Comparison of ENCODE assay signal across 9 mouse cellular contexts in the genomic region with DNA sequence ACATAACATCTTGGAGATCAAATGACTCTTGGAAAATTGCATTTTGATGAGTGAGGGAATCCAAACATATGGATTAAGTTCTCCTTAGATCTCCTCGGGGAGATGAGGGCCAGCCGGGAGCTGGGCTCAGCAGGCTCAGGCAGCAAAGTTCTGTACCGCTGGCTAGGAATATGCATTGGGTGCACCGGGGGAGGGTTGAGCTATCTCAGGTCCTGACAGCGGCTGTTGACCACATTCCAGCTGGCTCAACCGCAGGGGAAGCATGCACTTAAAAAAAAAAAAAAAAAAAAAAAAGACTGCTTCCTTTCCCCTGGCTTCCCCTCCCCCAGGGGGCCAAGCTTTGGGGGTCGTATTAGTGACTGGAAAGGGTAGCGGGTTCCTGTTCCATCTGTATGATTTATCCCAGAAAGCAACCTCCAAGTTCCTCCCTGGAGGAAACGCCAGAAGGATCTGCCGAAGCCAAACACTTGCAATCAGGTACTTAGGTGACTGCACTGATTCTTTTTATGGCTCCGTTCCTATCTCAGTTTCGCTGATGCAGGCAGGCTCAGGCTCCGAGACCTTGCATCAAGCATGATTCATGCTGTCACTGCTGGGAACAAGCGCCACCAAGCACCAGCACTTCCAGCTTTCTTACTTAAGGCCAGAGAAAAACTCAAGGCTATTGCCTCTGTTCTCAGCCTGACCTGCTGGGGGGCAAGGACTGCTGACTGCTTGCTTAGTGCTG.
DNase-seq lines count a peak whose midpoint lies in the region; ATAC-seq and TF ChIP-seq lines count a peak whose summit lies in the region.
"Had no signal": no experiment of that assay in that cellular context is flagged by ENCODE, and none has a peak within 500 bp of the region (broad histone marks: within the 10 kb centered on the region; RNA-seq: fewer than 3 reads in every experiment).

No protein-coding gene starts in this region.

- H3K9ac ChIP-seq in kidney, postnatal 0 days (ENCODE audit: low read depth, low read length): no peak overlapping the region

- H3K27me3 ChIP-seq in kidney, postnatal 0 days (ENCODE audit: insufficient read depth, low read length): 0 out of 2 replicates have a peak, but pooled peaks cover 2% of the 10 kb centered on the region

- WGBS in kidney, postnatal 0 days: 5% methylated on average over 14 of the region's 14 CpGs

- H3K4me1 ChIP-seq in kidney, postnatal 0 days (replicated peaks; ENCODE audit: insufficient read depth, low read length): 0 out of 2 replicates have a peak, but pooled peaks cover 4% of the 10 kb centered on the region

- H3K4me3 ChIP-seq in kidney, postnatal 0 days (replicated peaks; ENCODE audit: low read depth, low read length): no peak overlapping the region
- H3K4me3 ChIP-seq: megakaryocyte, embryonic 14.5 days had no signal

- no peaks in the 10 kb centered on the region for H3K36me3 ChIP-seq in kidney, postnatal 0 days (ENCODE audit: insufficient read depth, low read length)

- H3K27ac ChIP-seq in kidney, postnatal 0 days: no peak overlapping the region

- ATAC-seq in kidney, postnatal 0 days (replicated peaks; ENCODE audit: low FRiP score, low read depth): no peak

- peak; percentile 43 for DNase-seq in embryo, embryonic 11 days
- no peak for DNase-seq in embryo, embryonic 10 days (ENCODE audit: low spot score)
- peak; percentile 43 for DNase-seq in right cerebral cortex, adult 18-20 months
- DNase-seq in right cerebral cortex, postnatal 4 days: no peak
- peak; percentile 39 for DNase-seq in kidney, postnatal 0 days (ENCODE audit: low spot score)
- peak; percentile 43 for DNase-seq in thymus, postnatal 4 days
- DNase-seq in frontal cortex, postnatal 10 days (ENCODE audit: low spot score in 2 of 2): no peak
- no peak for DNase-seq in natural killer cell, adult 2 months (ENCODE audit: low spot score in 2 of 2)

- H3K9me3 ChIP-seq in kidney, postnatal 0 days (replicated peaks; ENCODE audit: low read length): 0 out of 2 replicates have a peak, but pooled peaks cover 3% of the 10 kb centered on the region

- no peak for TF ChIP-seq CTCF in kidney, postnatal 0 days (IDR thresholded peaks at IDR 0.05; ENCODE audit: low read depth)

- peak overlapping the region; percentile 23; the same call in 1 of the 2 replicates for H3K4me2 ChIP-seq in kidney, postnatal 0 days (ENCODE audit: low read length)

Comparison
In these comparisons a context has a peak if more than half of its experiments do, and no peak if none do; other contexts are left out.
1. DNase-seq: peak in embryo, embryonic 11 days (single experiment), right cerebral cortex, adult 18-20 months (single experiment), kidney, postnatal 0 days (single experiment) and thymus, postnatal 4 days (single experiment); none in embryo, embryonic 10 days (single experiment), right cerebral cortex, postnatal 4 days (single experiment), frontal cortex, postnatal 10 days (0 of 2) and natural killer cell, adult 2 months (0 of 2).